Mouse (Mus musculus): ENCODE data around the gene Fibp.

DNA sequence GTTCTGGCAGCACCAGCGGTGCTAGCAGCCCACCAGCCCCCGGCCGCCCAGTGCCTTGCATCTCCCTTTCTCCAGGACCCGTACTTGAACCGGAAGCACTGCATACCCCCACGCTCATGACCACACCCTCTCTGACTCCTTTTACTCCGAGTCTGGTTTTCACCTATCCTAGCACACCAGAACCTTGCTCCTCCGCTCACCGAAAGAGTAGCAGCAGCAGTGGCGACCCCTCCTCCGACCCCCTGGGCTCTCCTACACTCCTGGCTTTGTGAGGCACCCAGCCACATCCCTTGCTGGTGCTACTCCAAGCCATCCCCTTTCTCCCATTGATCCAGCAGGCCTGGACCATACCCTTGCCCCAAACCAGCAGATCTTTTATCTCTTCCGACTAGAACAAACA lies 5.4 kb upstream of the Fibp start:
- TF ChIP-seq GATA1 (IDR thresholded peaks at IDR 0.05; ENCODE audit: borderline replicate concordance, low read length) (no peak), FLI1 (IDR thresholded peaks at IDR 0.05; ENCODE audit: low read length) (no peak)

Data from megakaryocyte, embryonic 14.5 days (primary cell).